ENCODE assay signal across 12 mouse cellular contexts in the genomic region with DNA sequence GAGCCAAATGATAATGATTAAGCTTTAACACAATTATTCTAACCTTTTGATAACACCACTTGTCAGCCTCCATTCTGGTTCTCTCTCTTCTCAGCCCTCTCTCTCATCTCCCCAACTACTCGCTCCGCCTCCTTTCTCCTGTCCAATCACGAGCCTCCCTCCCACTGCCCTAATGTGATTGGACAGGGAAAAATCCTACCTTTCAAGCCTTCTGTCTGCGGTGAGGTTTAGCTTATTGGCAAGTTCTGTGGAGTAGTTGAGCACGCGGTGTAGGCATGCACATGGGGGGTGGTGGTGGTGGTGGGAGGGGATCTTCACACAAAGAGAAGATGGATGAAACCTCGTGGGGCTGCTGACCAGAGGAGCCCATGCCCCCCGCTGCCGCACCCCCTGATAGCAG. TPM values are rescaled to one million over a fixed set of nuclear protein-coding genes. Genes with fewer than 3 reads are reported as not detected.
A peak's percentile ranks its signal among the peaks of the same experiment; 100 is the strongest.
DNase-seq lines count a peak whose midpoint lies in the region; ATAC-seq lines count a peak whose summit lies in the region.
"Had no signal": no experiment of that assay in that cellular context is flagged by ENCODE, and none has a peak within 500 bp of the region (broad histone marks: within the 10 kb centered on the region; RNA-seq: fewer than 3 reads in every experiment).

No protein-coding gene starts in this region.

- H3K4me1 ChIP-seq in forebrain, embryonic 11.5 days (replicated peaks; ENCODE audit: control insufficient read depth, insufficient read depth, low read length): no peaks in the 10 kb centered on the region
- no peaks in the 10 kb centered on the region for H3K4me1 ChIP-seq in forebrain, embryonic 13.5 days
- H3K4me1 ChIP-seq in neural tube, embryonic 12.5 days: no peaks in the 10 kb centered on the region
- H3K4me1 ChIP-seq in embryonic facial prominence, embryonic 10.5 days: peaks cover 36% of the 10 kb centered on the region
- peaks cover 16% of the 10 kb centered on the region for H3K4me1 ChIP-seq in stomach, embryonic 15.5 days
- peaks cover 6% of the 10 kb centered on the region; the same call in 1 of the 2 replicates for H3K4me1 ChIP-seq in heart, embryonic 11.5 days (ENCODE audit: control insufficient read depth, insufficient read depth, low read length)

- H3K27ac ChIP-seq in forebrain, embryonic 11.5 days (ENCODE audit: low read depth, low read length): no peak overlapping the region
- no peak overlapping the region for H3K27ac ChIP-seq in forebrain, embryonic 13.5 days
- H3K27ac ChIP-seq in neural tube, embryonic 12.5 days: no peak overlapping the region
- peak overlapping the region; percentile 11; the same call in 1 of the 2 replicates for H3K27ac ChIP-seq in embryonic facial prominence, embryonic 10.5 days (replicated peaks)
- no peak overlapping the region for H3K27ac ChIP-seq in stomach, embryonic 15.5 days
- no peak overlapping the region for H3K27ac ChIP-seq in heart, embryonic 11.5 days (ENCODE audit: low read depth, low read length)
- H3K27ac ChIP-seq: limb, embryonic 12.5 days had no signal

- H3K27me3 ChIP-seq in forebrain, embryonic 11.5 days (ENCODE audit: control insufficient read depth, insufficient read depth, low read length): no peaks in the 10 kb centered on the region
- H3K27me3 ChIP-seq in forebrain, embryonic 13.5 days: no peaks in the 10 kb centered on the region
- 0 out of 2 replicates have a peak, but pooled peaks cover 5% of the 10 kb centered on the region for H3K27me3 ChIP-seq in neural tube, embryonic 12.5 days (replicated peaks)
- H3K27me3 ChIP-seq in embryonic facial prominence, embryonic 10.5 days (replicated peaks; ENCODE audit: low read depth, poor library complexity, severe bottlenecking): peaks cover 19% of the 10 kb centered on the region
- H3K27me3 ChIP-seq in stomach, embryonic 15.5 days (replicated peaks): no peaks in the 10 kb centered on the region
- H3K27me3 ChIP-seq in heart, embryonic 11.5 days (ENCODE audit: control insufficient read depth, insufficient read depth, low read length): peaks cover 6% of the 10 kb centered on the region
- H3K27me3 ChIP-seq: limb, embryonic 12.5 days had no signal

- no peak overlapping the region for H3K4me3 ChIP-seq in forebrain, embryonic 11.5 days (ENCODE audit: low read depth, low read length)
- H3K4me3 ChIP-seq in forebrain, embryonic 13.5 days: no peak overlapping the region
- H3K4me3 ChIP-seq in neural tube, embryonic 12.5 days: no peak overlapping the region
- no peak overlapping the region for H3K4me3 ChIP-seq in embryonic facial prominence, embryonic 10.5 days
- no peak overlapping the region for H3K4me3 ChIP-seq in stomach, embryonic 15.5 days (replicated peaks)
- H3K4me3 ChIP-seq in heart, embryonic 11.5 days (ENCODE audit: low read depth, low read length): no peak overlapping the region
- H3K4me3 ChIP-seq: limb, embryonic 12.5 days had no signal

- 29% methylated on average over 9 of the region's 9 CpGs for WGBS in forebrain, embryonic 11.5 days
- 19% methylated on average over 9 of the region's 9 CpGs for WGBS in forebrain, embryonic 13.5 days
- 28% methylated on average over 9 of the region's 9 CpGs for WGBS in neural tube, embryonic 12.5 days
- WGBS in embryonic facial prominence, embryonic 10.5 days: 30% methylated on average over 9 of the region's 9 CpGs
- 35% methylated on average over 9 of the region's 9 CpGs for WGBS in stomach, embryonic 15.5 days
- WGBS in heart, embryonic 11.5 days (ENCODE audit: insufficient replicate concordance): 18% methylated on average over 9 of the region's 9 CpGs

- ATAC-seq in forebrain, embryonic 11.5 days (replicated peaks; ENCODE audit: low FRiP score): peak; percentile 67
- ATAC-seq in forebrain, embryonic 13.5 days: no peak
- ATAC-seq in neural tube, embryonic 12.5 days (ENCODE audit: low FRiP score, low read depth): no peak
- peak; percentile 52; the same call in 1 of the 2 replicates for ATAC-seq in stomach, embryonic 15.5 days (ENCODE audit: insufficient read depth, low FRiP score, low read depth)
- no peak for ATAC-seq in heart, embryonic 11.5 days (replicated peaks; ENCODE audit: insufficient number of reproducible peaks, low FRiP score, low TSS enrichment)

- no peak for DNase-seq in forebrain, embryonic 11.5 days (ENCODE audit: low spot score)
- no peak for DNase-seq in neural tube, embryonic 10.5 days (ENCODE audit: extremely low spot score, low spot score)
- peak; percentile 49 for DNase-seq in embryonic facial prominence, embryonic 10.5 days (ENCODE audit: low spot score)
- DNase-seq in kidney, adult 18-20 months: no peak
- DNase-seq: cerebellum, adult 9-10 months; kidney, postnatal 10 days had no signal

- no peak overlapping the region for H3K9ac ChIP-seq in forebrain, embryonic 11.5 days (ENCODE audit: low read length)
- H3K9ac ChIP-seq in forebrain, embryonic 13.5 days: no peak overlapping the region
- no peak overlapping the region for H3K9ac ChIP-seq in neural tube, embryonic 12.5 days
- H3K9ac ChIP-seq in stomach, embryonic 15.5 days: no peak overlapping the region
- no peak overlapping the region for H3K9ac ChIP-seq in heart, embryonic 11.5 days (ENCODE audit: low read depth, low read length)
- H3K9ac ChIP-seq: limb, embryonic 12.5 days had no signal

- no peaks in the 10 kb centered on the region for H3K9me3 ChIP-seq in forebrain, embryonic 11.5 days (ENCODE audit: control insufficient read depth, low read length)
- H3K9me3 ChIP-seq in forebrain, embryonic 13.5 days (replicated peaks): no peaks in the 10 kb centered on the region
- no peaks in the 10 kb centered on the region for H3K9me3 ChIP-seq in neural tube, embryonic 12.5 days
- H3K9me3 ChIP-seq in embryonic facial prominence, embryonic 10.5 days: no peaks in the 10 kb centered on the region
- no peaks in the 10 kb centered on the region for H3K9me3 ChIP-seq in stomach, embryonic 15.5 days
- H3K9me3 ChIP-seq in heart, embryonic 11.5 days (replicated peaks; ENCODE audit: control insufficient read depth, low read length): no peaks in the 10 kb centered on the region
- H3K9me3 ChIP-seq: limb, embryonic 12.5 days had no signal

- no peaks in the 10 kb centered on the region for H3K36me3 ChIP-seq in forebrain, embryonic 11.5 days (ENCODE audit: control insufficient read depth, insufficient read depth, low read length)
- no peaks in the 10 kb centered on the region for H3K36me3 ChIP-seq in forebrain, embryonic 13.5 days (ENCODE audit: poor library complexity, severe bottlenecking)
- no peaks in the 10 kb centered on the region for H3K36me3 ChIP-seq in neural tube, embryonic 12.5 days
- H3K36me3 ChIP-seq in embryonic facial prominence, embryonic 10.5 days (replicated peaks): 0 out of 2 replicates have a peak, but pooled peaks cover 4% of the 10 kb centered on the region
- no peaks in the 10 kb centered on the region for H3K36me3 ChIP-seq in stomach, embryonic 15.5 days
- no peaks in the 10 kb centered on the region for H3K36me3 ChIP-seq in heart, embryonic 11.5 days (ENCODE audit: control insufficient read depth, insufficient read depth, low read length)
- H3K36me3 ChIP-seq: limb, embryonic 12.5 days had no signal

- no peak overlapping the region for H3K4me2 ChIP-seq in forebrain, embryonic 11.5 days (ENCODE audit: low read depth, low read length, severe bottlenecking)
- no peak overlapping the region for H3K4me2 ChIP-seq in forebrain, embryonic 13.5 days
- 0 out of 2 replicates have a peak overlapping the region, but pooled peaks have one; percentile 16 for H3K4me2 ChIP-seq in neural tube, embryonic 12.5 days (replicated peaks)
- no peak overlapping the region for H3K4me2 ChIP-seq in stomach, embryonic 15.5 days
- no peak overlapping the region for H3K4me2 ChIP-seq in heart, embryonic 11.5 days
- H3K4me2 ChIP-seq: limb, embryonic 12.5 days; midbrain, embryonic 11.5 days had no signal

RNA-seq across cellular contexts. Expression of a gene that starts 20.7 kb away (rescaled TPM):
- 1.6 and 2.1 TPM in 2 replicates for polyA plus RNA-seq in forebrain, embryonic 11.5 days (2014; fragmentation: Nextera tagmentation; extraction: Ambion mirVana)
- 0.72 and 0.90 TPM in 2 replicates for polyA plus RNA-seq in forebrain, embryonic 13.5 days (2015; fragmentation: Nextera tagmentation; extraction: Ambion mirVana)
- polyA plus RNA-seq in neural tube, embryonic 12.5 days (2016; fragmentation: Nextera tagmentation; extraction: Ambion mirVana): 5.2 and 5.6 TPM in 2 replicates
- 6.1 and 6.5 TPM in 2 replicates for polyA plus RNA-seq in embryonic facial prominence, embryonic 10.5 days (2016; fragmentation: Nextera tagmentation; extraction: Ambion mirVana)
- polyA plus RNA-seq in stomach, embryonic 15.5 days (2015; fragmentation: Nextera tagmentation; extraction: Ambion mirVana): 33.5 and 34.5 TPM in 2 replicates
- polyA plus RNA-seq in heart, embryonic 11.5 days (2014; fragmentation: Nextera tagmentation; extraction: Ambion mirVana): 1.7 and 2.8 TPM in 2 replicates

Comparison
In these comparisons a context has a peak if more than half of its experiments do, and no peak if none do; other contexts are left out.
1. ATAC-seq: peak in forebrain, embryonic 11.5 days (single experiment) and stomach, embryonic 15.5 days (single experiment); none in forebrain, embryonic 13.5 days (single experiment), neural tube, embryonic 12.5 days (single experiment) and heart, embryonic 11.5 days (single experiment).